Mouse (Mus musculus): ENCODE measurements around the gene Wdr19. TPM values are rescaled to one million over a fixed set of nuclear protein-coding genes. Genes with fewer than 3 reads are reported as not detected.

Wdr19 gene
- total RNA-seq (2014; rRNA removed) (11.1 and 12.9 TPM in 2 replicates), polyA plus RNA-seq (2015; fragmentation: Nextera tagmentation; extraction: Ambion mirVana) (8.1 and 9.6 TPM in 2 replicates)

DNA sequence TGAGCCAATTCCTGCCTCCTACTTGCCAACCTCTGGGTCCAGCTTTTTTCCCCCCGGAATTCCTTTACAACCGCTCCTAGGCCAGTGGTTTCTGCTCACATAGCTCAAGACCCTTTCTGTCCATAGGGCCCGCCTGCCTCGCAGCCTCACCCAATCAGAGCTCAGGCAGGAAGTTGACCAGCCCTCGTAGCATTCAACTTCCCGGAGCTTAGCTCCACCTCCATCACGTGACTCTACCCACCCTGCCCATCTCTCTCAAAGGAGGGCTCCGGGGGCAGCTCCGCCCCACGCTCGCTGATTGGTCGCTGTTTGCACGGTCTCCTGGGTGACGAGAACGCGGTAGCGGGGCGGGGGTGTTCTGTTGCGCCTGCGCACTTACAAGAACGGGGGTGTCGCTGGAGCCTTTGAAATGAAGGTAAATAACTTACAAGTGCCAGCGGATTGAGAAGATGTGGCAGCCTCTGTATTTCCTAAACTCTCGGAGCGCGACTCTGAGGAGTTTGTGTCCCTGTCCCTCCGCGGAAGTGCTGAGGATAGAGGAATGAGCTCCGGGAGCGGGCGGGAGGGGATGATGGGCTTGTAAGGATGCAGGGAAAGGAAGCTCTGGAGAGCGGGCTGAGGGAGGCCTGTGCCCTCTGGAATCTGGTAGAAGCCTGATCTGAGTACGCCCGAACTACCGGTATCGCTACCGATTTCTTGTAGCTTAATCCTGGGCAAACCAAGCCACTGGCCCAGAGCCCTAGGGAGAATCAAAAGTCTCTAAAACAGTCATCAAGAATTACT, at the start of gene Wdr19:
Wdr19 (plus strand) TSS at position 351 of the 783 bp plus-strand sequence.
- H3K9ac ChIP-seq (replicated peaks; ENCODE audit: low read length) = peak within 1 kb of the TSS; percentile 66
- no peak for TF ChIP-seq CTCF (IDR thresholded peaks at IDR 0.05; ENCODE audit: low read depth)
- ATAC-seq = peak; percentile 100
- H3K36me3 ChIP-seq (ENCODE audit: insufficient read depth, low read length) = no peaks in the 10 kb centered on the region
- H3K4me1 ChIP-seq (ENCODE audit: insufficient read depth, low read length) = no peaks in the 10 kb centered on the region
- peak within 1 kb of the TSS; percentile 76 for H3K4me2 ChIP-seq (ENCODE audit: low read depth, low read length)
- no peaks in the 10 kb centered on the region for H3K9me3 ChIP-seq (ENCODE audit: low read length)
- DNase-seq (ENCODE audit: low spot score) = peak; percentile 99
- WGBS = under 1% methylated on average over 37 of the region's 37 CpGs
- peak within 1 kb of the TSS; percentile 70 for H3K4me3 ChIP-seq (ENCODE audit: low read length)
- peak within 1 kb of the TSS; percentile 80 for H3K27ac ChIP-seq
- no peaks in the 10 kb centered on the region for H3K27me3 ChIP-seq (ENCODE audit: insufficient read depth, low read length)

GRCm38 (mm10) chr5:65149706-65150105, 49.8 kb upstream of the Wdr19 start:
- no peak overlapping the region for H3K4me3 ChIP-seq (ENCODE audit: low read length)
- H3K9me3 ChIP-seq (ENCODE audit: low read length) = no peaks in the 10 kb centered on the region
- H3K27ac ChIP-seq = peak overlapping the region; percentile 49; the same call in 1 of the 2 replicates
- 85% methylated on average over 6 of the region's 6 CpGs for WGBS
- no peaks in the 10 kb centered on the region for H3K4me1 ChIP-seq (ENCODE audit: insufficient read depth, low read length)
- no peak for TF ChIP-seq CTCF (IDR thresholded peaks at IDR 0.05; ENCODE audit: low read depth)
- H3K9ac ChIP-seq (replicated peaks; ENCODE audit: low read length) = no peak overlapping the region
- ATAC-seq = no peak
- DNase-seq (ENCODE audit: low spot score) = no peak
- no peak overlapping the region for H3K4me2 ChIP-seq (ENCODE audit: low read depth, low read length)
- H3K27me3 ChIP-seq (ENCODE audit: insufficient read depth, low read length) = no peaks in the 10 kb centered on the region
- peaks cover 29% of the 10 kb centered on the region for H3K36me3 ChIP-seq (ENCODE audit: insufficient read depth, low read length)

GRCm38 (mm10) chr5:65150376-65150955, 49.0 kb upstream of the Wdr19 start:
- 88% methylated on average over 8 of the region's 8 CpGs for WGBS
- ATAC-seq (no peak), DNase-seq (ENCODE audit: low spot score) (no peak)
- Histone ChIP-seq H3K27ac (no peak overlapping the region), H3K36me3 (ENCODE audit: insufficient read depth, low read length) (peaks cover 24% of the 10 kb centered on the region), H3K27me3 (ENCODE audit: insufficient read depth, low read length) (no peaks in the 10 kb centered on the region), H3K4me2 (ENCODE audit: low read depth, low read length) (no peak overlapping the region), H3K9me3 (ENCODE audit: low read length) (no peaks in the 10 kb centered on the region), H3K4me1 (ENCODE audit: insufficient read depth, low read length) (no peaks in the 10 kb centered on the region), H3K4me3 (ENCODE audit: low read length) (no peak overlapping the region), H3K9ac (replicated peaks; ENCODE audit: low read length) (no peak overlapping the region)
- no peak for TF ChIP-seq CTCF (IDR thresholded peaks at IDR 0.05; ENCODE audit: low read depth)

GRCm38 (mm10) chr5:65151276-65151675, 48.2 kb upstream of the Wdr19 start:
- Histone ChIP-seq H3K27ac (no peak overlapping the region), H3K36me3 (ENCODE audit: insufficient read depth, low read length) (peaks cover 24% of the 10 kb centered on the region), H3K9ac (replicated peaks; ENCODE audit: low read length) (no peak overlapping the region), H3K9me3 (ENCODE audit: low read length) (no peaks in the 10 kb centered on the region), H3K4me3 (ENCODE audit: low read length) (no peak overlapping the region), H3K4me2 (ENCODE audit: low read depth, low read length) (no peak overlapping the region), H3K27me3 (ENCODE audit: insufficient read depth, low read length) (no peaks in the 10 kb centered on the region), H3K4me1 (ENCODE audit: insufficient read depth, low read length) (no peaks in the 10 kb centered on the region)
- DNase-seq (ENCODE audit: low spot score) (no peak), ATAC-seq (no peak)
- no peak for TF ChIP-seq CTCF (IDR thresholded peaks at IDR 0.05; ENCODE audit: low read depth)
- 92% methylated on average over 3 of the region's 3 CpGs for WGBS

GRCm38 (mm10) chr5:65151767-65152166, 47.7 kb upstream of the Wdr19 start:
- Histone ChIP-seq H3K4me2 (ENCODE audit: low read depth, low read length) (no peak overlapping the region), H3K27ac (no peak overlapping the region), H3K27me3 (ENCODE audit: insufficient read depth, low read length) (no peaks in the 10 kb centered on the region), H3K36me3 (ENCODE audit: insufficient read depth, low read length) (peaks cover 24% of the 10 kb centered on the region), H3K4me3 (ENCODE audit: low read length) (no peak overlapping the region), H3K9me3 (ENCODE audit: low read length) (no peaks in the 10 kb centered on the region), H3K9ac (replicated peaks; ENCODE audit: low read length) (no peak overlapping the region), H3K4me1 (ENCODE audit: insufficient read depth, low read length) (no peaks in the 10 kb centered on the region)
- DNase-seq (ENCODE audit: low spot score) (no peak), ATAC-seq (no peak)
- WGBS = 84% methylated on average over 5 of the region's 5 CpGs
- no peak for TF ChIP-seq CTCF (IDR thresholded peaks at IDR 0.05; ENCODE audit: low read depth)

DNA sequence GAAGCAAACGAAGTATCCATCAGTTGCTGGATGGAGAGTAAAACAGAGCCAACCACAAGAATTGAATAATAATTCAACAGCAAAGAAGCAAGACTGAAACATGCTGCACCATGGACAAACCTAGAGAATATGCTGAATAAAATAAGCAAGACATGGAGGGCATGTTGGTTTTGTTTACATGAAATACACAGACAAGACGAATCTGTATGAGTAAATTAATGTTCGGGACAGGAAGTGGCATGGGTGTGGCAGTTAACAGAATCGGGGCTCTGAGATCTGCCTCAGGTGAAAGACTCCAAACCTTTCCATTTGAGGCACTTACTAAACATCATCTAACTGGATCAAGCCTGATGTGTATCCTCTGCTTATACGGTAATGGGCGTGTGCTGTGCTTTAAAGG, 45.2 kb upstream of the Wdr19 start:
- H3K27me3 ChIP-seq (ENCODE audit: insufficient read depth, low read length) = no peaks in the 10 kb centered on the region
- H3K9me3 ChIP-seq (ENCODE audit: low read length) = no peaks in the 10 kb centered on the region
- ATAC-seq (no peak), DNase-seq (ENCODE audit: low spot score) (no peak)
- no peak for TF ChIP-seq CTCF (IDR thresholded peaks at IDR 0.05; ENCODE audit: low read depth)
- H3K36me3 ChIP-seq (ENCODE audit: insufficient read depth, low read length) = peaks cover 16% of the 10 kb centered on the region
- H3K9ac ChIP-seq (replicated peaks; ENCODE audit: low read length) = no peak overlapping the region
- 91% methylated on average over 6 of the region's 6 CpGs for WGBS
- H3K4me3 ChIP-seq (ENCODE audit: low read length) = no peak overlapping the region
- no peak overlapping the region for H3K4me2 ChIP-seq (ENCODE audit: low read depth, low read length)
- H3K27ac ChIP-seq = no peak overlapping the region
- H3K4me1 ChIP-seq (ENCODE audit: insufficient read depth, low read length) = no peaks in the 10 kb centered on the region

GRCm38 (mm10) chr5:65156853-65157252, 42.6 kb upstream of the Wdr19 start:
- no peak for ATAC-seq
- WGBS = 64% methylated on average over 2 of the region's 2 CpGs
- H3K9ac ChIP-seq (replicated peaks; ENCODE audit: low read length) = no peak overlapping the region
- H3K4me1 ChIP-seq (ENCODE audit: insufficient read depth, low read length) = no peaks in the 10 kb centered on the region
- DNase-seq (ENCODE audit: low spot score) = no peak
- peaks cover 19% of the 10 kb centered on the region for H3K36me3 ChIP-seq (ENCODE audit: insufficient read depth, low read length)
- TF ChIP-seq CTCF (IDR thresholded peaks at IDR 0.05; ENCODE audit: low read depth) = peak; percentile 71
- no peak overlapping the region for H3K4me3 ChIP-seq (ENCODE audit: low read length)
- H3K27ac ChIP-seq = no peak overlapping the region
- no peaks in the 10 kb centered on the region for H3K9me3 ChIP-seq (ENCODE audit: low read length)
- H3K4me2 ChIP-seq (ENCODE audit: low read depth, low read length) = no peak overlapping the region
- no peaks in the 10 kb centered on the region for H3K27me3 ChIP-seq (ENCODE audit: insufficient read depth, low read length)

Data from hindbrain, postnatal 0 days (tissue).